Mouse (Mus musculus): Measurements from ENCODE around the gene Txk. TPM values are rescaled to one million over a fixed set of nuclear protein-coding genes. Genes with fewer than 3 reads are reported as not detected.

Txk gene
- total RNA-seq, 4 experiments from 2014 or later: 0.06 to 0.20 (median 0.18) TPM; not detected in 1

- DNase-seq (ENCODE audit: low spot score in 2 of 2): no peak
These were observed 1.4 kb downstream of the Txk start for GRCm38 (mm10) chr5:72751056-72751758.

DNA sequence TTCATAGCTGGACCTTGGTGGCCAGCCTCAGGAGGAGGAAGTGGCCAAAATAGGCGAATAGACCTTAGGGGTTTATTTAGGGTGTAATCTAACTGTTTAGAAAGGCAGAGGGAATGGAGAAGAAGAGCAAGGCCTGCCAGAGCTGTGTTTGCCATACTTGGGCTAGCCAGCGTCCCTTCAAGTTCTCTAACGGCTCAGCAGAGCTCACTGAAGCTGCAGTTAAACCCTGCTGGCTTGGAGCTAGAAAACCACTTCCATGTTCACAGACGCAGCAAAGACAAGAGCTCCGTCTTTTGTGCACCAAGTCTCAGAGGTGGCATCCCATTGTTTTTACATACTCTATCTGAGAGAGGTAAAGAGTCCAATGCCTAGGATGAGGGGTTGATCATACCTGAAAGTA lies 2.4 kb downstream of the Txk start:
- DNase-seq (ENCODE audit: low spot score in 2 of 2): no peak

DNA sequence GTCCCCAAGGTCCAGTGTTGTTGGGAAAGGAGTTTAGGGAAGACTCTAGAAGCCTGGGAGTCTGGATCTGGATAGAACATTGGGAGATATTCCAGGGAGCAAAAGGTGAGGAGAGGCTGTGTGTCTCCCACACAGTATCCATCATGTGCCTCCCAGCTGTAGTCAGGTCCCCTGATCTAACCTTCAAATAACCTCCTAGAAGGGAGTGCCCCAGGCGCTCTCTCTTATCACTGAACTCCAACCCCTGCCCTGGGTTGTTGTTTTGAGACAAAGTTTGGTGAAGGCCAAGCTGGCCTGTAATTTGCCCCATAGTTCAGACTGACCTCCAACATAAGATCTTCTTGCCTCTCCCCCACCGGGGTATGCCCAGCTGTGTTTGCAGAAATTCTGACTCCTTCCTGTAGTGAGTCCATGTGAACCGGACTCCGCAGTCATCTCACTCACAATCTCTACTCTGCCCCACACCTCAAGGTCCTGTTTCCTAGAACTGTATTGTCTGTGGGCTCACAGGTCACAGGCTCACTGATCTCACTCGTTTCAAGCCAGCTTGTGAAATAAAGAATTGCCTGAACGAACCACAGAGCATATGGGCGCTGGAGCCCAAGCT lies 3.8 kb downstream of the Txk start:
- DNase-seq (ENCODE audit: low spot score in 2 of 2): no peak

- peak; percentile 19 to 40 for DNase-seq (ENCODE audit: low spot score in 2 of 2)
These were observed 5.2 kb downstream of the Txk start for GRCm38 (mm10) chr5:72747384-72747783.

GRCm38 (mm10) chr5:72746461-72746860 lies 6.1 kb downstream of the Txk start:
- no peak for DNase-seq (ENCODE audit: low spot score in 2 of 2)

GRCm38 (mm10) chr5:72743103-72743502 lies 9.5 kb downstream of the Txk start:
- no peak for DNase-seq (ENCODE audit: low spot score in 2 of 2)

DNA sequence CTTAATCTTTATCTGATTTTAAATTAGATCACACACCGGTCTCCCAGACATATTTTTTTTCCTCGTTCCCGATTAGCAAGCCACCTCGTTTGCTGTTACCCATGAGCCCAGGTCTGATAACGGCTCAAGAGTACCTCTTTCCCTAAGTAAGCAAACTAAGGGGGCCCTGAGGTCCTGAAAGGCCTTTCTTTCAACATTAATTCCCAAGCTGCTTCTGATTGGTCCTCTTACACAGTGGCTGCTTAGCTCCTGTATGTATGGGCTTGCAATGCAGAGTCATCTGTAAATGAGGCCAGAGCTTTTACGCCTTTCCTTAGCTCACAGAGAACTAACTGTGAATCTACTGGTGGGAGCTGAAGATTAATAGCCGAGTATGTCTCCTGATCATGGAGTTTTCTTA lies 15.7 kb downstream of the Txk start:
- DNase-seq (ENCODE audit: low spot score in 2 of 2): no peak

DNA sequence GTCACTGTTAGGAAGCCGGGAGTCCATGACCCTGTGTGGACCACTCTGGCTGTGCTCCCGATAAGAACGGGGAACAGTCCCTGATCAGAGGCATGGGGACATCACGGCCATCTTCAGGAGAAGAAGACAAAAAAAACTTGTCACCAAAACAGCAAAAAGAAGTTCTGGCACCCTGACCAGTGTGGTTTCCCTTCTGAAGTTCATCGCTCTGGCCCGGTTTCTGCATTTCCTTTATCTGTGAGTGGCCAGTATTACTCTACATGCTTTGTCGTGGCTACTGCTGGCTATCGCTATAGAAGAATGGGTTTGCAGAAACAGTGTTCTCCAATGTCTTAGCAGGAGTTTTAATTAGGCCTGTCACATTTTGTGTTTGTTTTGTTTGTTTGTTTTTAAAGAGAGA lies 16.1 kb downstream of the Txk start:
- DNase-seq (ENCODE audit: low spot score in 2 of 2): no peak

DNA sequence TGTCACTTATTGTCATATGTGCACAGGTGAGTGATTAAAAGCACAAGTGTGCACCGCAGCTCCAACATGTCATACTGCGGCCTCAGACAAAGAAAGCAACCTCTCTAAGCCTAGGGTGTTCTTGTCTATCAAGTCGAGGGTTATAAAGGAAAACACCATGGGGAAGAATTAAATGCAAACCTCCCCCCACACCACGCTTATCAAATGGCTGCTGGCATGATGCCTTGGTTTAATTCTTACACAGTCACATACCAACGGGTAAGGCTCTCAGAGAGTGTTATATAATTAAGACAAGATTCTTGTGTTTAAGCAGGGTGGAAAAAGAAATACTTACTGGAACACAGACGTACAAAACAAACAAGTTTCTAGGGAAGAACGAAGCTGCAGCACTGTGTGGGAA lies 16.8 kb downstream of the Txk start:
- no peak for DNase-seq (ENCODE audit: low spot score in 2 of 2)

GRCm38 (mm10) chr5:72732885-72733284 lies 19.7 kb downstream of the Txk start:
- no peak for DNase-seq (ENCODE audit: low spot score in 2 of 2)

GRCm38 (mm10) chr5:72725404-72725803 lies 27.2 kb downstream of the Txk start:
- DNase-seq (ENCODE audit: low spot score in 2 of 2): no peak

- DNase-seq (ENCODE audit: low spot score in 2 of 2): no peak
These were observed 29.1 kb downstream of the Txk start for GRCm38 (mm10) chr5:72723429-72723828.

DNA sequence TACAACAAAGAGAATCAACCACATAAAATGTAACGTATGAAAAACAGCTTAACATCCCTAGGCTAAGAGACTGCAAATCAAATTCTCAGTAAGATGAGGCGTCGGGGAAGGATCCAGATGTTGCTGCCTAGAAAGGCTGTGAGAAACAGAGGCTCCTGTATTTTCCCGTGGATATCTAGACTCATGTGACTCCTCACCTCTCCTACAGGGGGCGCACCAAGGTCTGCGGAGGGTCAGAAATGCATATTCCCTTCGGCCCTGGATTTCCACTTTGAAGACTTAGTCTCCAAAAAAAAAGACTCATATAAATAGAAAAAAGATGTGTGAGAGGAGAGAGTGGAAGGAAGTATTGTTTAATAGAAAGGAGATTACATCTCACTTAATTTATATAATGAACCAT lies 32.0 kb downstream of the Txk start:
- no peak for DNase-seq (ENCODE audit: low spot score in 2 of 2)

DNA sequence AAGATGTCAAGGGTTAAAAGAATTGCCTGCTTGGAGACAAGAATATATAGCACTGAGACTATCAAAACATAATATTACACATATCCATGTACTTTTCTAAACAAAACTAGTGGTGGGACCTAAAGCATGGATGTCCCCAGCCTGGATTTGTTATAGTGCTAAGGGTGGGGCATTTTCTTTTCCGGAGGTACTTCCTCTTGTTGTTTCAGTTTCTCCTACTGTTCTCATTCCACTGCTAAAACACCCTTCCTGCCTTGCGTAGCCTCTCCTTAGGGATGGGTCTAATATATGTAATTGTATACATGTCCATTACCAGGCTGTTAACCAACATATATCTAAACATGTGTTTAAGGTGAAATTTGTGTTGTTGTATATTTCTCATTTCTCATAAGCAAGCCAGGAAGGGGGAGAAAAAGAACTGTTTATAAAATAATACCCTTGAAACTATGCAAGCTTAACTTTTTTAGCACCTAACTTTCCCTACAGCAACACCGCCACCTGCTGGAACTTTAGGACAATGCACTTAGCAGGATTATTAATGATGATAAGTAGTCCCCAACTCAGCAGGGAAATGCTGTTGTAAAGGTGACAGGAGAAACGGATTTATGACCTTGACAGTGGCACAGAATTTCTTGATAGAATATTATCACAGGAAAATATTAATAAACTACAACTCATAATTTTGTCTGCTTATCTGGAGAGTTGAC lies 41.9 kb downstream of the Txk start:
- DNase-seq (ENCODE audit: low spot score in 2 of 2): peak; percentile 28 to 67

- DNase-seq (ENCODE audit: low spot score in 2 of 2): no peak
These were observed 42.6 kb downstream of the Txk start for GRCm38 (mm10) chr5:72709976-72710375.

- no peak for DNase-seq (ENCODE audit: low spot score in 2 of 2)
These were observed 43.1 kb downstream of the Txk start for GRCm38 (mm10) chr5:72709451-72709850.

GRCm38 (mm10) chr5:72706722-72707121 lies 45.9 kb downstream of the Txk start:
- no peak for DNase-seq (ENCODE audit: low spot score in 2 of 2)

GRCm38 (mm10) chr5:72706095-72706494 lies 46.5 kb downstream of the Txk start:
- DNase-seq (ENCODE audit: low spot score in 2 of 2): no peak

DNA sequence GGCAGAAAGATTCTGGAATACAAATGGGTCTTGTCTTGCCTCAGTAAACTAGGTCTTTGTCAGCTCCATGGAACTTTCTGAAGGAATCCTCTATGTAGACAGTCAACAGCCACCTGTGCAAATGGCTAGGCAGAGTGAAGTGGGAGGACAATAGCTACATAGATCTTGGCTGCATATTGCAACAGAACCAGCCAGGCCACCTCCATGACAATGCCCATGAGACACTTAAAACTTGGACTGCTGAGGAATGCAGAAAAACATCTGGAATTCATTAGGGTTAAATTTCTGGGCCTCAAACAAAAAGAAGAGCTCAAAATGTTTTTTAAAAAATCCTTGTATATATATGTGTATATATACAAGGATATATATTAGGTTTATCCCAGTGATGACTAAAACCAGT lies 50.4 kb downstream of the Txk start:
- DNase-seq (ENCODE audit: low spot score in 2 of 2): no peak

DNA sequence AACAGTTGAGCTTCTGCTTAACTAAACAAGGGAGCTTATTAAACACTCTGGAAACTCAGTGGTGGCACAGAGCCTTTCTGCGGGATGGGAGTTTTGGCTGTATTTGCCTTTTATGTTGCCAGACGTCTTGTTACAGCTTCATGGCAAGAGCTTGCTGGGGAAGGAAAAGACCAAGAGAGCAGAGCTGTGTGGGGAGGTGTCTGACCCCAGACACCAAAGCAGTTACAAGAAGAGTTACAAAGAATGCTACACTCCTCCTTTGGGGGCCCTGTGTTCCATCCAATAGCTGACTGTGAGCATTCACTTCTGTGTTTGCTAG lies 53.1 kb downstream of the Txk start:
- no peak for DNase-seq (ENCODE audit: low spot score in 2 of 2)

- no peak for DNase-seq (ENCODE audit: low spot score in 2 of 2)
These were observed 53.6 kb downstream of the Txk start for GRCm38 (mm10) chr5:72698818-72699499.

- DNase-seq (ENCODE audit: low spot score in 2 of 2): no peak
These were observed 54.2 kb downstream of the Txk start for GRCm38 (mm10) chr5:72698343-72698742.
